Mouse (Mus musculus): Measurements from ENCODE around the gene Mccc2. TPM values are rescaled to one million over a fixed set of nuclear protein-coding genes. Genes with fewer than 3 reads are reported as not detected.

The Mccc2 gene
- polyA plus RNA-seq (2021; fragmentation: Nextera tagmentation), result 26.5 and 29.7 TPM in 2 replicates
- long read RNA-seq, experiment 1, transcript Mccc2-201 (17 exons, 2,123 nt), result major isoform, 152 of 195 reads
- long read RNA-seq, experiment 1, partial matches to known transcripts, result 6 of 195 reads
- long read RNA-seq, experiment 1, other reads (novel, unspliced or antisense), result 37 of 195 reads
- long read RNA-seq, experiment 2, transcript Mccc2-201 (17 exons, 2,123 nt), result major isoform, 29 of 41 reads
- long read RNA-seq, experiment 2, partial matches to known transcripts, result 6 of 41 reads
- long read RNA-seq, experiment 2, other reads (novel, unspliced or antisense), result 6 of 41 reads

DNA sequence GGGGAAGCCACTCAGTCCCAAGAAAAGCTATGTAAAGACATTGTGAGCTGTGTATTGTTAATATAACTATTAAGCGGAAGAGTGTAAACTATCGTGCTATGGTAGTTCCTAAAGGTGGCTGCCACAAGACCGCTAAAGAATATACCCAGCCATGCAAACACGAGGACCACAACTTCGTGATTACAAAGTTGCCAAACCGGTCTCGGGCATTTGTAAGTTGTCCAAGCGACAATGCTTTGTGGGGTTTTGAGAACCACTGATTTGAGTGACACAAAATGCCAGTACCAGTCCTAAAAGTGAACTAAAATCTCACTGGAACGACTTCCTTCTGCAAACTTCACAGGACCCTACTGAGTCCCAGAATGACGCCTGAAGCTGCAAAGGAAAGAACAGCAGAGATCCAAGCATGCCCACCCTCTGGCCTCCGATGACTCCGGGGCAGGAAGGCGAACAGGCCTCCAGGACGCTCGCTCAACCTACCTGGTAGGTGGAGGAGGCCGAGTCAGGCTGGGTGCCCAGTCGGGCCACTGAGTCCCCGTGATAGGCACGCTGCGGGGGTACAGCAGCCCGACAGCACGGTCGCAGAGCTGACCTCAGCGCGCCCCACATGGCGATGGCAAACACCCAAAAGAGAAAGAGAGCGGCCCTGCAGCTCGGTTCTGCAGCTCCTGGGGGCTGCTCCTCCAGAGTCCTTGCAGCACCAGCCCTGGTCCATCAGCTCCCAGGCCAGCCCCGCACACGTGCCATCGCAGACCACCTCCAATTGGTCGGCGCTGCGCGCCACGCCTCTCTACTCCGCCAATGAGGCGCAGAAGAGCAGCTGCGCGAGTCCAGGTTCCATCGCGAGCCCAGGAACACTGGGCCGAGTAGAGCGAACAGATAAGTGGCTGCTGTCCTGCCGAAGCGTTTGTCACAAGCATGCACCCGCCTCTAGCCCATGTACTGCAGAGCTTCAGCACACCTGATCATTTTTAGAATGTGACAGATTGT lies at the start of gene Mccc2:
TSS of gene Mccc2 (minus strand) at position 734 of the 990 bp plus-strand sequence.

DNA sequence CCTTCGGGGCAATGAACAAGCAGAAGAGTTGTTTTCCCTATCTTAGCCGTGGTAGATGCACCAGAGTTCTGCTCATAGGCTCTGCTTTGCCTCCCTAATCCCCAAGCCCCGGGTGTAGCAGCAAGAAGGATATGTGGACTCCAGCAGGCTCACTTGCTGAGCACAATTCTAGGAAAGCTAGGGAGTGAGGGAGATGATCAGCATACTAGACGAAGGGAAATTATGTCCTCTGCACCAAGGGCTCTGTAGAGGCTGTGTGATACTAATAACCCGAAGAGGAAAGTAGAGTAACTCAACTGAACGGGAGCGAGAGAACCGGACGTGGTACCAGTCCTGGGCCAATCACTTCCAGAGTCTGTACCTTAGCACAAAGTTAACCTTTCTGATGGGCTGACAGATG lies 114.5 kb downstream of the Mccc2 start, which contains the start of gene Cartpt:
TSS of gene Cartpt (minus strand) at position 127 of the 400 bp plus-strand sequence.

Other genes starting within 250 kb of the Mccc2 start
- 19.7 and 40.9 TPM in 2 replicates for gene Cartpt, start 114.5 kb downstream of the Mccc2 start, polyA plus RNA-seq (2021; fragmentation: Nextera tagmentation)
- 4.8 and 6.7 TPM in 2 replicates for gene Bdp1, start 88.4 kb upstream of the Mccc2 start, polyA plus RNA-seq (2021; fragmentation: Nextera tagmentation)
- 69.4 and 71.0 TPM in 2 replicates for gene Serf1, start 92.4 kb upstream of the Mccc2 start, polyA plus RNA-seq (2021; fragmentation: Nextera tagmentation)
- 8.7 and 19.7 TPM in 2 replicates for gene Smn1, start 109.2 kb upstream of the Mccc2 start, polyA plus RNA-seq (2021; fragmentation: Nextera tagmentation)
- gene Naip2, start 186.5 kb upstream of the Mccc2 start, polyA plus RNA-seq (2021; fragmentation: Nextera tagmentation), result 0.34 and 0.44 TPM in 2 replicates
- gene Naip5, start 230.7 kb upstream of the Mccc2 start, polyA plus RNA-seq (2021; fragmentation: Nextera tagmentation), result 0.03 and 0.09 TPM in 2 replicates

Measured in left cerebral cortex, adult 6 months (tissue).